Mouse (Mus musculus): ENCODE results near the gene Rad23a. TPM values are rescaled to one million over a fixed set of nuclear protein-coding genes. Genes with fewer than 3 reads are reported as not detected.
A peak's percentile ranks its signal among the peaks of the same experiment; 100 is the strongest.

Gene Rad23a
- total RNA-seq, 2 experiments from 2014 or later = 90.9 to 91.8 TPM

DNA sequence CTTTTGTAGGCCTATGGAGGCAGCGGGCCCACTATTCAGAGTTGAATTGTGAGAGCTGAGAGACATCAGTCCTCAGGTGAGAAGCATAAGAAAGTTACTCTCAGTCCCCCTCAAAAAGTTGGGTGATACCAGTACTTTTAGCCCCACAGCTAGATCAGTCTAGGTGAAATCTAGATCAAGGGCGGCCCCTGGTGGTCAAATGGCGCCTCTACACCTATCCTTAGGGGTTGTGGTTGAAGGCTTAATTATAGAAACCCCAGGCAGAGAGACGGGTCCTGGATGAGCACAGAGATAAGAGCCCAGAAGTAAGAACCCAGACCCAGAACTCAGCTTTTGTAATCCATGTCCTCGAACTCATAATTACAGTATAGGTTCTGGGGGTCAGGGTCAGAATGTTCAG, 27.4 kb downstream of the Rad23a start:
- DNase-seq = peak; percentile 88

DNA sequence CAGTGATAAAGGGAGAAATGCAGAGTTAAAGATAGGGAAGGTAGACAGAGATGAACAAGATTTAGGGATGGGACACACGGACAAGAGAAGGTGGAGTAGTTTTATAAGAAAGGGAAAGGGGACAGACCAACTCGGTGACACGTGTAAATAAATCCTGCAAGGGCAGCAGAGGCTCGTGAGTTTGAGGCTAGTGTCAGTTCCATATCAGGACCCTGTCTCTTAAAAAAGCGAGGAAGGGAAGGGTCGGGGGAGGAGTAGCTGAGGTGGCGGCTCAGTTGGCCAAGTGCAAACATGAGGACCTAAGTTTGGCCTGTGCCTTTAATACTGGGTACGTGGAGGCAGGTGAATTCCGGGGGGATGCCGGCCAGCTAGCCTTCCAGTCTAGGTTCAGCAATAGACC, 29.2 kb downstream of the Rad23a start:
- DNase-seq = no peak

DNA sequence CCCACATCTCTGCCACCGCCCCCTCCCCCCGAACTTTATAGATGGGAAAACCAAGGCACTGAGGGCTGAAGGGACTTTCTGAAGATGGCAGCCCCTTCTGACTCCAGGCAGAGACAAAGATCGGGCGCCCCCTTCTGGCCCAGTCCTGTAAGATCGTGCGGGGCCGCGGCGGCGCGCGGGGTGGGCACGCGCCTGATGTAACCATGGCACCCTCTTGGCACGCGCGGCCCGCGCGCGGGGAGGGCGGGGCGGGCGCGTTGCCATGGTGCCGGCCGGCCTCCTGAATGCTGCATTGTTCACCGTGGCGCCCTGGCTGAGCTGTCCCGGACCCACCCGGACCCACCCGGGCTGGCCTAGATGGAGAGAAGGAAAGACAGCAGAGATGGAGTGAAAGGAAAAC, 29.6 kb downstream of the Rad23a start:
- peak; percentile 98 for DNase-seq

DNA sequence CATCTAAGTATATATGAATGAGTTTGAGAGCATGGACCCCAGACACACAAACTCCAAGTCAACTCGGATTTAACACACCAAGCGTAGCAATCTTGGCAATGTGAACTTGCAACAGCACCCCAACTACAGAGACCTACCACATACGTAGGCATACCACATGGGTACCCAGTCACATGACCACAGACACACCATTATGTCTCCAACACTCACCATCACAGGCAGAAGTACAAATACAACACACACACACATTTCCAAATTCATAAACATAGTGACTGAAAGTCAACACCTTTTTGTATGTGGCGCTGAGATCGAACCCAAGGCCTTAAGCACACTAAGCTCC, 30.6 kb downstream of the Rad23a start:
- no peak for DNase-seq

DNA sequence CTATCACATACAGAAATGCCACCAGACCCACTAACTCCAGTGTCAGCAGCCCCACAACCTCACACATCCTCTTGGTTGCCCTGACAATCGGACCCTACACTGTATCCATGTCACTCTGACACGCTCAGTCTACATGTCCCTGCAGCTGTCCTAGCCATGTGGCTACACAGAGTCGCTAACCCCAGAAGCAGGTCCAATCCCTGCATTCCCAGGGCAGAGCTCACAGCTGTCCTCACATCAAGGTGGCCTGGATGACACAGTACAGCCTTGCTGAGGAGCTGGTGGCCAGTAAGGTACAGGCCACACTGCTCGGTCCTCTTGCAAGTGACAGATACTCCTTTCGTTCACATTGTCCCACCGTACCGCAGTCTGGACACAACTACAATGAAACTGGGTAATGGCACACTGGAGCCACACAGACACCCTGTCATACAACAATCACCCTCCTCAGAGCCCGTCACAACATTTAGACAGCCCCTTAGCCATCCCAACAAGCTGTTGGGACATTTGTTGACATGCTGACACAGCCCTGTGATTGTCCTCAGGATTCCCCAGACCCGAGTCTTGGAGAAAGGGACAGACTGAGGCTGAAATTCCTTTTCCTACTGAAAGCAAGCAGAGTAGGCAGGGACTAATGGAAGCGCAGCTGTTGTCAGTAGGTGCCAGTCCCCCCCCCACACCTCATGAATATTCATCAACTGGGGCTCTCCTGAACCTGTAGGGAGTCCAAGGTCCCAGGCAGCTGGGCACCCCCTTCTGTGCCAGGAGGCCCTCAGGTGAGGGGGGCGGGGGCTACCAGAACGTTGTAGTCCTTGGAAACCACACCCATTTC, 31.1 kb downstream of the Rad23a start:
- DNase-seq = no peak

DNA sequence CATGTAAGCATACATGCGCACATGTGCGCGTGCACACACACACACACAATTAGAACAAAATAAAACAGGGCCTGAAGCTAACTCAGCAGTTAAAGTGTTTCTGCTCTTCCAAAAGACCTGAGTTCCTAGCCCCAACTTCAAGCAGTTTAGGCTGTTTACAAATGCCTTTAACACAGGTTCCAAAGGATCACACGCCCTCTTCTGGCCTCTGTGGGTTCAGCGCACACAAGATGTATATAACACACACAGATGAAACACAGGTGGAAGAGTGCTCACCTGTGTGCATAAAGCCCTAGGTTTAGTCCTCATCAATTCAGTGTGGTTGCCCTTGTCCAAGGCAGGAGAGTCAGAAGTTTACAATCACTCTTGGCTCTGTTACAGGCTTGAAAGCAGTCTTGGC, 34.4 kb downstream of the Rad23a start:
- no peak for DNase-seq

DNA sequence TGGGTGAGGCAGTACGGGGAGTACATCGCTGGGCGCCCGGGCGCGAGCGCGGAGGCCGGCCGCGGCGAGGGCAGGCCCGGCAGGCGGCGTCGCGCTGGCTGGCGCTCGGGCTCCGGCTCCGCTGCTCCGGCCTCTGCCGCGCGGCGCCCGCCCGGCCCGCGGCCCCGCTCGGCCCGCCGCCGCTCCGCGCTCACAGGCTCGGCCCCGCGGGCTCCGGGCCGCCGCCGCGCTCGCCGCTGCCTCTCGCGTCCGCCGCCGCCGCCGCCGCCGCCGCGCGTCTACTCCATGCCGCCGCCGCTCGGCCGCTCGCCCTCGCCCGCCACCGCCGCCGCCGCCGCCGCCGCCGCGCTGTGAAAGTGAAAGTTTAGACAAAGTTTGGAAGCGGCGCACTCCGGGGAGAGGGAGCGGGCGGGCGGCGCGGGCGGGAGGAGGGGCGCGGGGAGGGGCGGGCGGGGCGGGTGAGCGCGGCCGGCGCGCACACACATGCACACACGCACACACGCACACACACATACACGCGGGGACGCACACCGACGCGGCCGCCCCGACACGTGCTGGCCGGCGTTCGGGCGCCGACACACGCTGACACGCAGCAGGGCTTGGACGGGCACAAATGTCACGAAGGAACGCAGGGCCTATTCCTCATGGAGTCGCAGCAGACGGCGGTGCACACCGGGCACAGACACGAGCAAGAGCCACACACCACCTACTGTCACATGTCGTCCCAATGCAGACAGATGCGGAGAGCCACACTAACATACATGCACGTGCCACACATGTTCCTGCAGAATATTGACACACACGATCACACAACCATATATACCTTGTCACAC, 40.2 kb downstream of the Rad23a start, which contains the start of gene Nfix:
Gene Nfix (minus strand): TSS at position 346 of the 833 bp plus-strand sequence.
- peak; percentile 80 for DNase-seq

DNA sequence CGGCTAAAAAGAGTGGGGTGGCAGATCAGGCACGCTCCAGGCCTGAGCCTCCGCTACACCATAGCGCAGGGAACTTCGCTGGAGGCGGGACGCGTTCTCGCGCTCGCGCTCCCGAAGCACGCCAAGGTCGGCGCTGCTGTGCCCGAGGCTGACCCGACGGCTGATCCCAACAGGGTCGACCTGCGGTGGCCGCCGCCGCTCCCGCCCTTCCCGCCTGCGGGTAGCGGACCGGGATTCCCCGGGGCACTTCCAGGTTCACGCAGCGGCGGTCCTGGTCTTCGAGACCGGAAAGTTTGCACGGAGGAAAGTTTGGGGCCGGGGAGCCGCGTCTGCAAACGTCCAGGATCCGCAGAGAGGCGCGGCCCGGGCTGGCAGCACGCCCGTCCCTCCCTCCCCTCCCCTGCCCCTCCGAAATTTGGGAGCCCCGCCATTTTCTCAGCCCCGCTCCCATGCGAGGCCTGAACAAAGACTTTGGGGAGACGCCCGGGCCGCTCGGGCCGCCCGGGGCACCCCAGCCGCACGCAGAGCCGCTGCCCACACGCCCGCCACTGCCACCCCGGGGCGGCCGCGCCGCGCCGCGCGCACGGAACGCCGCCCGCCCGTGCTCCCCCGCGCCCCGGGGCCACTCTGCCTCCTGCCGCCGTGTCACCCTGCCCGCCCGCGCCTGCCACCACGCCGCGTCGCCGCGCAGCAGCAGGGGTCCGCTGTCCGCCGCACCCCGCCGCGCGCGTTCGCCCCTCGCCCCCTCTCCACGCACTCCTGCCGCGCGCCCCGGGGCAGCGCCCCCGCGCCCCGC, 41.1 kb downstream of the Rad23a start:
- DNase-seq = peak; percentile 77

DNA sequence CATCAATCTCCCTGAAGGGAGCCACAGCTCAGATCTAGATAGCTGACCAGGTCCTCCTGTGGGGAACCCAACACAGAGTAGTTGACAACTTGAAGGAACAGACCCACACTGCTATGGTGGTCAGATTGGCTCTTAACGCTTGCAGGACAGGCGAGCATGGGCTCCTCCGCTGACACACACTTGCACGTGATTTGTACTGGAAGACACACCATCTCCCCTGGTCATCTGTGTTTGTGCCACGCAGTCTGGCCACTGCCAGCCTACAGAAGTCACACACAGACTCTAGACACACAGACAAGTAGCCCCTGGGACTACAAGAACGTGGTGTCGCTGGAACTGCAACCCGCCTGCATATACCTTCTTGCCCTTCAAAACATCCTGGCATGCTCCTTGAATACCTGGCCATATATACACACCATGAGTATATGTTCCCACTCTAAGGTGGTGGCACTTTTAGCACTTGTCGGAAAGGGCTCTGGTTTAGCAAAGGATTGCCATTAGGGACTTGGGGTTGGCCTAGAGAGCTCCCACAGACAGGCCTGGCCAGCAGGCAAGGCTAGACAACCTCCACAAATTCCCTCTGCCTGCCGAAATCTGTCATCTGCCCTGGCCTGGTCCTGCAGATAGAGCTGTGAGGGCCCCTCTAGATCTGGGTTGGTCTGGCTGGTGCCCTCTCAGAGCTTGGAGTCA, 41.9 kb downstream of the Rad23a start:
- DNase-seq = no peak

DNA sequence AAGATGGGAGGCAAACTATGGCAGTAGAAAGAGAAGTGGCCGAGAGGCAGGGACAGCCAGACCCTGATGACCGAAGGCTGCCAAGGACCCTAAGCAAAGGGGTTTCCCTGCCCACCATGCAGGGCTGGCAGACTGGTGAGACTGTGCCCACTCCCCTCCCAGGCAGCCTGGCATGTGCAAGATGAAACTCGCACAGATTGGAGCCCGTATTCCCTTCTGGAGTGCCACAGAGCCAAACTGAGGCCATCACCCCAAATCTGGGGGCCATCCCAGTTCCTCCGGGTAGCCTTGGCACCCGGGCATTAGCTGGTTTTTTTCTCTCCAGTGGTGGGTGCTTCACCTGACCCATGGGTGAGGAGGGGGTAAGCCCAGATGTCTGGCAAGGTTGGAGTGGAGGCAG, 42.5 kb downstream of the Rad23a start:
- DNase-seq = no peak

DNA sequence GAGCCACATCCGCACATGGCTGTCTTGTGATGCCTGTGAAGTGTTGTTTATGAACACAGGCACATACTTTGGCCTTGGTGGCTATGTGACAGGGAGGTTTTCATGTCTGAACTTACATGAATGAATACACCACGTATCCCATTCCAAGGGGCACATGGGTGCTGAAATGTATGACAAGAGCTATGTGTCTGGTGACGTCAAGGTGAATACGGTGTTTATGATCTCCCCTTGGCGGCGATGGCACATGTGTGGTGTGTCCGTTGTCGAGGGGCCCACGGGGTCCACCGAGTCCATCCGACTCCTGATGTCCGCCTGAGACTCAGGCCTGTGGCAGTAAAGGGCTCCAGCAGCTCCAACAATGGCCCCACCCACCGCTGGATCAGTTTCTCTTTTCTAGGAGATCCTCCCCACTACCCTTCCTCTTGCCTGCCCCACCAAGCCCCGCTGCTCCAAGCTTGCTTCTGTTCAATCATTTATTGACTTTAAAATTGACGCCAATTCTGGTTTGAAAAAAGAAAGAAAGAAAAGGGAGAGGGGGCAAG, 43.1 kb downstream of the Rad23a start:
- DNase-seq = no peak

DNA sequence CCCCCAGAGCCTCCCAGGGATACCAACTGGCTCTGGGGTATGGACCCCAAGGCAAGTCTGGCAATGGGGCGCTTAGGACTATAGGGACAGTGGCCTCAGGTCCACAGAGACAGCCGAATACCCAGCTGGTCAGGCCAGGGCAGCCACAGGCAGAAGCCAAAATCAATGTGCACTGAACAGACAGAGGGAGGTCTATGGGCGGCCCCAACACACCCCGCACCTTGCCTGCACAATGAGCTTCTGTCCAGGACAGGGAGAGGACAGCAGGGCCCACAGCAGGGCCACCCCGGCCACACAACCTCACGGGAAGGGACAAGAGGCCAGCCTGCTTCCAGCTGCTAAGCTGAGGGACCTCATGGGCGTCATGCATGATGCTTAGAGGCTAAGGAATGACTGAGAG, 46.0 kb downstream of the Rad23a start:
- peak; percentile 44 for DNase-seq

DNA sequence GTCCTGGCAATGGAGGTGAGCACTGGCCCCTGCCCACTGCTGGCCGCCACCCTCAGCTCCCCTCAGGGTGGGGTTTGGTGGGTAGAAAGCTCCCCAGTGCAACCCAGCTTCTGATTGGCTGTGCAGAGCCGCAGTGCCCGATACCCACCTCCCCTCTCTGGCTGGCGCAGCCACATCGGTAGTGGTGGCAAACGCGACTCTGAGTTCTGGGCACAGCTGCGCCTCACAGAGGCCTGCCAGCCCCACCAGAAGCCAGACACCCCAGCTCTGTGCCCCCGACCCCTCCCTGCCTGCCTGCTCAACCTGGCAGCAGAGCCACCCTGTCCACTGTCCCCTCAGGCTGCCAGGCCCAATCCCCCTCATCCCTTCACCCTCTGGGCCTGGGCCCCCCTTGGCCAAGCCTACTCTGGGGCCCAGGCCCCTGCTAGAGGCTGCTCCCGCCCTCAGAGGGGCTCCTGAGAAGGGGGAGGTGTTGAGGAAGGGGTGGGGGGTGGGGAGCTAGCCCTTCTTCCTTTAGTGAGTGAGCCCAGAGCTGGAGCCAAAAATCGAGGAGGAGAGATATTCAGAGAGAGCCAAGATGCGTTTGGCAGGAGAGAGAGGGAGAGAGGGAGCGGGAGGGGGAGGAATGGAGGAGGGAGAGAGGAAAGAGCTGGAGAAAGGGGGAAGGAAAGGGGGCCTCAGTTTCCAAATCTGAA, 46.5 kb downstream of the Rad23a start:
- DNase-seq = peak; percentile 67

DNA sequence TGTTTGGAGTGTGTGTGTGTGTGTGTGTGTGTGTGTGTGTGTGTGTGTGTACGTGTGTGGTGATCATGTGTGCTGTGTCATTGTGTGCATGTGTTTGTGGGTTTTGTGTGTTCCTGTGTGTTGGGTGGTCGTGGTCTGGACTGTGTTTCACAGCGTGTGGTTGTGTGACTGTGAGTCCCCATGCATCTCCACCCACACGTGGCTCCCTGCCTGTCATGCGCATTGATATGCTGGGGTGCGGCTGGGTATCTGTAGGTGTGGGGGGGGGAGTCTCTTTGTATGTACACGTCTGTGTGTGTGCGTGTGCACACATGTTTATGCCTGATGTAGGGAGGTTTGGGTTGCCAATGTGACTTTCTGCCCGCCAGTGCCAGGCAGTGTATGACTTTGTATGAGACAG, 47.3 kb downstream of the Rad23a start:
- no peak for DNase-seq

DNA sequence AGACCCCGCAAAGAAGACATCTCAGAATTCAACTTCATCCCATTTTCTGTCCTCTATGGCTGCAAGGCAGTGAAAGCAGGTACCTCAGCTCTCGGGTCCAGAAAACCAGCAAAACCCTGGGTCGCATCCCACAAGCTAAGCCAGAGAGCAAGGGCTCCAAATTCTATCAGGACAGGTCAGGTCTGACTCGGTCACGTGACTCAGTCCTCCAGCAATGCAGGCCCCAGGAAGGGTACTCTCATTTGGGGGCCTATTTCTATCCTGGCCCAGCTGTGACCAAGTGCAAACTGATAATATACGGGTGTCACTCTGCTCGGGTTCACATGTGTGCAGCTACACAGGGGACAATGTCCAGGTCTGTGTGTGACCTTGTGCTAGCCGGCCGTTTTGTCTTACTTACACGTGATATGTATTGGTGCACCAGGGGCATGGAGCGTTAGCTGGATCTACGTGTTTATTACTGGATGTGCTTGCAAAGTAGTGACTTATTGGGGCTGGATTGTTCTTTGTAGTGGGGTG, 48.0 kb downstream of the Rad23a start:
- DNase-seq = no peak

DNA sequence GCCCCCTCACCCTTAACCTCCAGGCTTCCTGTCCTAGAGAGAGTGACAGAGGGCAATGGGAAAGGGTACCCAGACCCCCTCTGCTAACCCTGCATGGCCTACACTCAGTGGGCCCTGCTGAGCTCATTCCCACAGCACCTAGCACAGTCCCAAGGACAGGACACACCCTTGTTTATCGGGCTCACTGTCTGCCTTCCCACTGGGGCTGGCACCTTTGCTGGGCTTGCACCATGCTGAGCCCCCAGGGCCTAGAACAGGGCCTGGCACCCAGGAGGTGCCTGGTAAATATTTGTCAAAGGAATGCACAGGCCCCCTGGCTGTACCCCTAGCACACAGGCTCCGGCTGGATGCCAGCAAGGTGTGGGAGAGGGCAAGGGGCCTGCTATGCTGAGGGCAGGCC, 49.9 kb downstream of the Rad23a start:
- DNase-seq = no peak

DNA sequence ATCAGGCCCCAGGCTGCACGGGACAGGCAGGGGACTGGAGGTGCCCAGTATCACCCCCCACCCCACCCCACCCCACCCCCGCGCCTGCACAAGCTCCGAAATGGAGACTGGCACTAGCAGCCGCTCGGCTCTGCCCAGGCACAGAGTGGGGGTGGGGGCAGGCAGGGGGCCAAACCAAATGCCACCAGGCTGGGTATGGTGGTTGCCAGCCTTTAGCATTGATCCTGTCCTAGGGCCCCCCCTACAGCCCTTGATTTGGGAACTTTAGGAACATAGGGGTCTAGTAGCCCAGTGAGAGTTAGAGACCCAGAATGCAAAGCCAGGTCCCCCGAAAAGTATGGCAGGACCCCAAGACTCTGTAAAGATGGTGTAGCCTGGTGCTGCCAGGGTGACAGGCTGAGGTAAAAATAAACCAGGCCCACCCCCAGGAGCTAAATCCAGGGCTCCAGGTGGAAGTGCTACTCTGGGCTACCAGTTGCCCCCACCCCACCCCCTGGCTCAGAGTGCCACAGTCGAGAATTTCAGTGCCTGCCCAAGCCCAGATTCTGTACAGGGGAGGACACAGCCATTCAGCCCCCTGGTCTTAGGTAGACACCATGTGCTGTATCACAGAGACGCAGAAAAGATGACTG, 50.5 kb downstream of the Rad23a start:
- DNase-seq = peak; percentile 37

DNA sequence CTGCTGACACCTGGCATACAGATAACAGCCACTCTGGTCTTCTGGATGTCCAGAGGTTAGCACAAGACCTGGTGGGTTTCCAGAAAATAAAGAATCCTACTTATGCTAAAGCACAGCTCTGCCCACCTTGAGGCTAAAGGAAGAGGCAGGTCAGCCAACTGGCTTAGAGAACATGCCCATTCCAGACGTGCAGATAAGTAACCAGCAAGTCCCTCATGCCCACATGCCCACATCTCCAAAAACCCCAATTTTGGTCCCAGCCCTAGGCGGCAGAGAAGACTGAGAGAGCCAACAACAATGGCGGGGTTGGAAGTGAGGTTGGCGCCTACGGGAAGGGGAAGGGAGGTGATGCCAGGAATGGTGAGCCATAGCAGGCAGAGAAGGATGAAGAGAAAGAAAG, 51.1 kb downstream of the Rad23a start:
- DNase-seq = no peak

DNA sequence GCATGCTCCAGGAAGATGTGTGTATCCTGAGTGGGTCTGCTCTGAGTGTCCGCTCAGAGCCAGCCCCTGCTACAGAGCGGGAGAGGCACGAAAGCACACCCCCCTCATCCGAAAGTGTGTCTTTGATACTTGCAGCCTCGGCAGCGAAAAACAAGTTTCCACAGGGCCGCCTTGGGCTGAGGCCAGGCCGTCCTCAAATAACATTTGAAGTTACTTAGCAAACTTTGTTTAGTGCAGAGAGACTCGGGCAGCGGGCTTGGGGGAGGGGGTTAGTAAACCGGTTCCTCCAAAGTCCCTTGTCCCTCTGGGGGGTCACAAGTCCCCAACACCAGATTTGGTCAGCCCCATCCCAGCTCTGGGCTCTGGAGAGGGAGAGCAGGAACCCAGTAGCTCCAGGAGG, 51.6 kb downstream of the Rad23a start:
- DNase-seq = peak; percentile 81

DNA sequence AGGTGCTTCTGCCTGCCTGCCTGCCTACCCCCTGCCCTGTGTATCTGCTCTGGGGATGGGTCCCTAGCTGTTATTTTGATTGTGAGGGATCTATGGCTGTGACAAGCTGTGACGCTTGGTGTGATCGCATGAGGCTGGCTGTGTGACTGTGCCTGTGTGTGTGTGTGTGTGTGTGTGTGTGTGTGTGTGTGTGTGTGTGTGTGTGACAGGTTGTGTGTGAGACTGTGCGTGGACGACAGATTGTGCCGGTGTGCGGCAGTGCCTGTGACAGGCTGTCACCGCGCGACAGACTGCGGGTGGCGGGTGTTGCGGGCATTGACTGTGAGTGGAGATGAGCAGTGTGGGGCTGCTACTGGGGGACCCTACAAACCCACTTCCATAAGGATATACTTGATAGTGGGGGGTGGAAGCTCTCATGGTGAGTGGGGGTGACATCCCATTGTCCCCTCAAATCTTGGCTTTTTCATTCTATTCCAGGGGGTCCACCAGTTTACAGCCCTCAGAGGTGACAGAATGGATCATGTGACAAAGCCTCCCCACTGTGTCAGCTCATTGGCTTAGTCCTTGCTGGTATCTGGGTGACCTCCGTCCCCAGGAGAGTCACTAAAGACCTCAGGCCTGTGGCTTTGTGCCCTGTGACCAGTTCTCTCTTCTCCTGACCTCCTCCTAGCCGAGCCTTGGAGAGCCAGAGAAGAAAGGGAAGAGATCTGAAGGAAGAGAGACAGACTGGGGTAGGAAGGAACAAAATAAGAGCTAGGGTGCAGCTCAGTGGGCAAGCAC, 52.8 kb downstream of the Rad23a start:
- DNase-seq = no peak

All from heart, postnatal 4 days (tissue).